Mouse (Mus musculus) stomach, embryonic 14.5 days (tissue): ENCODE measurements around the gene Cyp24a1. TPM values are rescaled to one million over a fixed set of nuclear protein-coding genes. Genes with fewer than 3 reads are reported as not detected.
A peak's percentile ranks its signal among the peaks of the same experiment; 100 is the strongest.

Experiments used
- ATAC-seq: fragments of 200-750 bp; cut with Nextera tagmentation; 2 replicates; pipeline ENCODE4 v1.8.0; 2017; ENCODE audit warnings: low read depth, moderate TSS enrichment; ENCODE audit not compliant: insufficient number of reproducible peaks, insufficient read depth, low FRiP score
- H3K27ac ChIP-seq: fragments of 300-500 bp; sonication (generic); 2 replicates; pipeline ENCODE4 v1.5.1; 2014; ENCODE audit warnings: mild to moderate bottlenecking, low read length, moderate library complexity, mixed read lengths
- H3K27me3 ChIP-seq: fragments of 300-500 bp; sonication (generic); 2 replicates; pipeline ENCODE4 v1.6.1; 2014; ENCODE audit warnings: low read length, control low read depth, mixed read lengths; ENCODE audit not compliant: control insufficient read depth, insufficient read depth
- H3K36me3 ChIP-seq: fragments of 300-500 bp; sonication (generic); 2 replicates; pipeline ENCODE4 v1.6.1; 2014; ENCODE audit warnings: mild to moderate bottlenecking, control low read depth, low read length, moderate library complexity, mixed read lengths; ENCODE audit not compliant: control insufficient read depth, insufficient read depth
- H3K4me1 ChIP-seq: fragments of 300-500 bp; sonication (generic); 2 replicates; pipeline ENCODE4 v1.6.1; 2014; ENCODE audit warnings: low read length, control low read depth, mixed read lengths; ENCODE audit not compliant: control insufficient read depth, insufficient read depth
- H3K4me2 ChIP-seq: fragments of 300-500 bp; sonication (generic); replicated peaks from 2 replicates; pipeline ENCODE4 v1.6.1; 2014; ENCODE audit warnings: low read depth, low read length, control low read depth
- H3K4me3 ChIP-seq: fragments of 300-500 bp; sonication (generic); 2 replicates; pipeline ENCODE4 v1.5.1; 2014; ENCODE audit warnings: low read depth, low read length, control low read depth
- H3K9ac ChIP-seq: fragments of 300-500 bp; sonication (generic); replicated peaks from 2 replicates; pipeline ENCODE4 v1.6.1; 2014; ENCODE audit warnings: low read depth, mild to moderate bottlenecking, control low read depth, low read length, moderate library complexity, mixed read lengths
- H3K9me3 ChIP-seq: fragments of 300-500 bp; sonication (generic); 2 replicates; pipeline ENCODE4 v1.6.1; 2016; ENCODE audit warnings: low read depth, low read length, control low read depth; ENCODE audit not compliant: control insufficient read depth
- WGBS: fragments of 180-500 bp; shearing (Covaris S2); extraction: QIAGEN DNeasy Blood & Tissue Kit; methylation state at CpG from one replicate; pipeline ENCODE4 v1.1.7; 2014; 5-methylcytosine and 5-hydroxymethylcytosine counted together
- polyA plus RNA-seq: library from polyadenylated mRNA; unstranded; fragments of >200 nt; fragmentation: Nextera tagmentation; extraction: Ambion mirVana; gene quantifications from 2 replicates; pipeline ENCODE4 v1.2.1, GENCODE M21; 2014

Cyp24a1 gene
- polyA plus RNA-seq, 1 experiment from 2014 or later = not detected

GRCm38 (mm10) chr2:170442535-170442934 lies 54.4 kb downstream of the Cyp24a1 start:
- H3K4me3 ChIP-seq = no peak overlapping the region
- H3K9ac ChIP-seq = no peak overlapping the region
- no peaks in the 10 kb centered on the region for H3K9me3 ChIP-seq
- WGBS = 81% methylated on average over 3 of the region's 3 CpGs
- no peak overlapping the region for H3K4me2 ChIP-seq
- H3K27ac ChIP-seq = no peak overlapping the region
- no peaks in the 10 kb centered on the region for H3K4me1 ChIP-seq
- no peak for ATAC-seq
- no peaks in the 10 kb centered on the region for H3K36me3 ChIP-seq
- H3K27me3 ChIP-seq = no peaks in the 10 kb centered on the region; the same call in 1 of the 2 replicates

GRCm38 (mm10) chr2:170438782-170439181 lies 58.2 kb downstream of the Cyp24a1 start:
- Histone ChIP-seq H3K27ac (no peak overlapping the region), H3K4me3 (no peak overlapping the region), H3K27me3 (no peaks in the 10 kb centered on the region), H3K9me3 (no peaks in the 10 kb centered on the region), H3K4me1 (no peaks in the 10 kb centered on the region), H3K36me3 (no peaks in the 10 kb centered on the region), H3K4me2 (0 out of 2 replicates have a peak overlapping the region, but pooled peaks have one; percentile 8), H3K9ac (no peak overlapping the region)
- ATAC-seq = no peak
- WGBS = 40% methylated on average over 13 of the region's 13 CpGs

DNA sequence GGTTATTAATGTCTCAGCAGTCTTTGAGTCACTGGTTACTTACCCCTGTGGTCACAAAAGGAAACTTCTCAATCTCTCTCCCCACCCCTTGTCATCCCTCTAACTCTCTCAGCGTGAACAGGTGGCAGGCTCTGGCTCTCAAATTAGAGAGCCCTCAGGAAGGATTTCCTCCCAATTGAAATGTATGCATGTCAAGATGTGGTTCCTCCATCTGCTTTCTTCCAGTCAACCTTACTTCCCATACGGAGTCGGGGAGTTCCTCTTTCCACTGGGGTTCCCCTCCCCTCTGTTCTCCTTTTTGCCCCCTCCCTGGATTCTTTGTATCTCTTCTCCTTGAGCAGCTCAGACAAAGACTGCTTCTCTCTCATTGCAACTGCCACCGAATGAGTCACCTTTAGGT lies 60.7 kb downstream of the Cyp24a1 start:
- no peaks in the 10 kb centered on the region for H3K36me3 ChIP-seq
- WGBS = 62% methylated on average over 4 of the region's 4 CpGs
- no peak for ATAC-seq

More for the DNA sequence above, 60.7 kb downstream of the Cyp24a1 start:
- H3K4me2 ChIP-seq = no peak overlapping the region
- no peak overlapping the region for H3K9ac ChIP-seq
- no peaks in the 10 kb centered on the region for H3K9me3 ChIP-seq
- no peaks in the 10 kb centered on the region for H3K27me3 ChIP-seq
- H3K4me3 ChIP-seq = no peak overlapping the region
- no peak overlapping the region for H3K27ac ChIP-seq
- H3K4me1 ChIP-seq = no peaks in the 10 kb centered on the region

Other genes with a start within 250 kb of the Cyp24a1 start
- gene Bcas1, start 69.3 kb downstream of the Cyp24a1 start, polyA plus RNA-seq = 1.5 and 2.6 TPM in 2 replicates
- 83.4 and 86.2 TPM in 2 replicates for gene Pfdn4, start 717 bp downstream of the Cyp24a1 start, polyA plus RNA-seq
- gene 4930470P17Rik, start 104.9 kb upstream of the Cyp24a1 start, polyA plus RNA-seq = not detected in 2 replicates
- 2.6 and 3.3 TPM in 2 replicates for gene Dok5, start 234.7 kb upstream of the Cyp24a1 start, polyA plus RNA-seq